Mouse (Mus musculus) regulatory T cell (primary cell): Measurements from ENCODE around the gene Nectin1.

Experiments used
- in situ Hi-C: fragments of 300-600 bp; cut with MboI, MseI; formaldehyde crosslinking; loops from one replicate; pipeline ENCODE4 v1.15.1; 2025; ENCODE audit warnings: high pct_unique_total_duplicates

Gene Nectin1

DNA sequence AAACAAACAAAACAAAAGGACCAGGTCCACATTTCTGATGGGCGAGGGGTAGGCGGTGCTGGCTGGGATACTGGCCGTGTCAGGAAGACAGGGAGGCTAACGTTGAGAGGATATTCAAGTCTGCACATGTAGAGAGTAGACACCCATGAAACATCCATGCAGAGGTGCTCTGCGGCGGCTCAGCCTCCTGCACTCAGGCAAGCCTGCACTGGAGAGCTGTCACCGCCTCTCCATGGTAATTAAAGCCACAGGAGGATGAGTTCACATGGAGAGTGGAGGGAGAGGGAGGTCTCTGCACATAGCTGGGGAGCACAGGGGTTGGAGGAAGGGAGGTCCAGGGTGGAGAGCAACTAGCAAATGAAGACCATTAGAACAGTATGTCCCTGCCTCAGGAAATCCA lies 107.4 kb downstream of the Nectin1 start:
- in situ Hi-C loops: no loop called here

GRCm38 (mm10) chr9:43855887-43856286 lies 112.1 kb downstream of the Nectin1 start:
- in situ Hi-C loops: no loop called here
